Mouse (Mus musculus) erythroblast, embryonic 14.5 days (primary cell): ENCODE data around the gene Dnah7a. TPM values are rescaled to one million over a fixed set of nuclear protein-coding genes. Genes with fewer than 3 reads are reported as not detected.
"Not testable (repeated sequence)": the region's sequence is repeated elsewhere in the genome, so short reads cannot be mapped to it uniquely, and the experiment has no call there.

Experiments used
- H3K27me3 ChIP-seq: 2 replicates; pipeline ENCODE4 v1.6.1; 2012; ENCODE audit warnings: inconsistent platforms; ENCODE audit not compliant: control insufficient read depth
- H3K36me3 ChIP-seq: 2 replicates; pipeline ENCODE4 v1.6.1; 2012; ENCODE audit warnings: mild to moderate bottlenecking, inconsistent platforms; ENCODE audit not compliant: control insufficient read depth
- H3K4me1 ChIP-seq: 2 replicates; pipeline ENCODE4 v1.6.1; 2012; ENCODE audit warnings: inconsistent platforms; ENCODE audit not compliant: control insufficient read depth
- H3K4me3 ChIP-seq: replicated peaks from 2 replicates; pipeline ENCODE3; 2012; ENCODE audit warnings: moderate library complexity, mild to moderate bottlenecking, inconsistent platforms
- H3K9me3 ChIP-seq: 2 replicates; pipeline ENCODE4 v1.6.1; 2012; ENCODE audit warnings: low read length, inconsistent platforms, mixed read lengths; ENCODE audit not compliant: control insufficient read depth
- GATA1 ChIP-seq: IDR thresholded peaks from 2 replicates; pipeline ENCODE4 v1.6.1; 2012; ENCODE audit warnings: low read length, inconsistent platforms, mixed read lengths
- TAL1 ChIP-seq: IDR thresholded peaks from 3 replicates; pipeline ENCODE4 v1.6.1; 2012; ENCODE audit warnings: low read length, inconsistent platforms, mixed read lengths
- polyA plus RNA-seq: library from polyadenylated mRNA; stranded (reverse); fragments of >175 nt; gene quantifications from 2 replicates; pipeline ENCODE4 v1.2.3, GENCODE M21; 2012

Gene Dnah7a
- 0.01 TPM in 1 of 2 replicates, not detected in the other for polyA plus RNA-seq

DNA sequence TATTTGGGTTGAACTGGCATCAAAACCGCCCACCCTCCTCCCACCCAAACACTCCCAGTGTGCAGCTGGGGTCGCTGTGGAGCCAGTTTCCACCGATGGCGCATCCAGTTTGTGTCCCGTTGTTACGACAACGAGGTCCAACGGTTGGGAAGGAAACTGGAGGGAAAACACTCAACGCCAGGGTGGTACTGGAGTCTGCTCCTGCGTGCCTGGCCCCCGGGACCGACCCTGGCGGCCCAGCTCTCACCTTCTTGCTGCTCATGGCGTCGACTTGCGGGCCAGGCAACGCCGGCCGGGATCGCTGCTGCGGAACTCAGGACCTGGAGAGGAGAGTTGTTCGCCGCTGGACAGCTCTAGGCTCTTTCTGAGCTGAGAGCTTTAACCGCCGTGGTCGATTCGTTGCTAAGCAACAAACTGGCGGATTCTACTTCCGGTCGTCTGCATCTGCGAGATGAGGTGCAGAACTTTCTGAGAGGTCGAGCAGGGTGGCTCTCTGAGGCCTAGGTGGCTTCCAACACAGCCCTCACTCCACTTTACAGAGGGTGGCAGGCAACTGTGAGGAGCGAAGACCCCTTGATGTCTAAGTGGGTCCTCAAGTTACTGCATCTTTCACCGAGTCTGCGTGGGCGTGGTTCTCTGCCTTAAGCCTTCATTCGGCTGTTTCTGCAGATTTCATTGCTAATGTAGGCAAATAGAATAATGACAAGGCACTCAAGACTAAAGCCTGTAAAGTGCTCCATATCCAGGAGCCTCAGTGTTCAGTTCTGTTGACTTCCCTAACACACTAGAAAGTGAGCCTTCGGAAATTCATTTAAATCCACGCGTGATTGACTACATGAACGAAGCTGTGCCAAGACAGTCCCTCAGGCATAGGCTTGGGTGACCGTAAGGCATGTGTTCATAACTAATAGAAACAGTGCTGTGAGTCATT lies at the start of gene Dnah7a:
Gene Dnah7a, minus strand, starts transcription at position 354 of the 931 bp plus-strand sequence.
- Histone ChIP-seq H3K4me1 (peaks cover 2% of the 10 kb centered on the region; the same call in 1 of the 2 replicates), H3K9me3 (no peaks in the 10 kb centered on the region), H3K4me3 (no peak within 1 kb of the TSS), H3K36me3 (no peaks in the 10 kb centered on the region), H3K27me3 (peaks cover 2% of the 10 kb centered on the region)
- TF ChIP-seq TAL1, result no peak

DNA sequence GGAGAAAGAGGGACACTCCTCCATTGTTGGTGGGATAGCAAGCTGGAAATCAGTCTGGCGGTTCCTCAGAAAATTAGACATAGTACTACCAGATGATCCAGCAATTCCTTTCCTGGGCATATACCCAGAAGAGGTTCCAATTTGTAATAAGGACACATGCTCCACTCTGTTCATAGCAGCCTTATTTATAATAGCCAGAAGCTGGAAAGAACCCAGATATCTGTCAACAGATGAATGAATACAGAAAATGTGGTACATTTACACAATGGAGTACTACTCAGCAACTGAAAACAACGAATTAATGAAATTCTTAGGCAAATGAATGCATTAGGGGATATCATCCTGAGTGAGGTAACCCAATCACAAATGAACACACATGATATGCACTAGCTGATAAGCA lies 46.9 kb upstream of the Dnah7a start:
- H3K36me3 ChIP-seq, result peaks cover 23% of the 10 kb centered on the region
- H3K4me1 ChIP-seq, H3K4me3 ChIP-seq, H3K27me3 ChIP-seq, H3K9me3 ChIP-seq: not testable (repeated sequence)

DNA sequence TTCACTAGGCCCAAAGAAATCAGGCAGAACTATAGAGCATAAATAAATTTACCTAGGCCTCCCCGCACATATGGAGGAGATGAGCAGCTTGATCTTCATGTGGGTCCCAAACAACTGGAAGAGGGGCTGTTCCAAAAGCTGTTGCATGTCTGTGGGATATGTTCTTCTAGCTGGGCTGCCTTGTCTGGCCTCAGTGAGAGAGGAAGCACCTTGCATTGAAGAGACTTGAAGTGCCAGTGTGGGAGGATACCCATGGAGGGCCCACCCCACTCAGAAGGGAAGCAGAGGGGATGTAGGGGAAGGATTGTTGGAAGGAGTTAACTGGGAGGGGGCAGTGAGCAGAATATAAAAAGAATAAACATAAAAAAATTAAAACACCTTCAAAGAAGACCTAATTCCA lies 44.6 kb upstream of the Dnah7a start:
- Histone ChIP-seq H3K27me3 (no peaks in the 10 kb centered on the region), H3K4me1 (no peaks in the 10 kb centered on the region), H3K9me3 (no peaks in the 10 kb centered on the region), H3K4me3 (no peak overlapping the region), H3K36me3 (peaks cover 3% of the 10 kb centered on the region; the same call in 1 of the 2 replicates)
- no peak for TF ChIP-seq TAL1
- no peak for TF ChIP-seq GATA1

DNA sequence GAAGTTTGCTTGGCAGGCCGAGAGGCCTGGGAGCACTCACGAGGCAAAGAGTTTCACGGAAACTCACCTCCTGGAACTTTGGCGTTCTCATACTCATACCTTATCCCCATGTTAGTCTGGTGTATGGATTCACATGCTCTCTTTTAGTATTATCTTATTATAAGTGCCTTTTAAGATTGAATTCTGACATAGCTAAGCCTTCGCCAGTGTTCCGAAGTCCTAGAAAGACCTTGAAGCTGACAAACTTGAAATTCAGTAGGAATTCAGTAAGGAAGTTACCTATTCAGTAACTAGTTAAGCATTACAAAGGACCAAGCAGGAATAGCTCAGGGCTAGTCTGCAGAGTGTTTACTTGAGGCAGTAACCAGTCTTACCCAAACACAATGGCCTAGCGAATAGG lies 44.1 kb upstream of the Dnah7a start:
- H3K4me1 ChIP-seq, H3K4me3 ChIP-seq, H3K27me3 ChIP-seq, H3K36me3 ChIP-seq, H3K9me3 ChIP-seq: not testable (repeated sequence)

DNA sequence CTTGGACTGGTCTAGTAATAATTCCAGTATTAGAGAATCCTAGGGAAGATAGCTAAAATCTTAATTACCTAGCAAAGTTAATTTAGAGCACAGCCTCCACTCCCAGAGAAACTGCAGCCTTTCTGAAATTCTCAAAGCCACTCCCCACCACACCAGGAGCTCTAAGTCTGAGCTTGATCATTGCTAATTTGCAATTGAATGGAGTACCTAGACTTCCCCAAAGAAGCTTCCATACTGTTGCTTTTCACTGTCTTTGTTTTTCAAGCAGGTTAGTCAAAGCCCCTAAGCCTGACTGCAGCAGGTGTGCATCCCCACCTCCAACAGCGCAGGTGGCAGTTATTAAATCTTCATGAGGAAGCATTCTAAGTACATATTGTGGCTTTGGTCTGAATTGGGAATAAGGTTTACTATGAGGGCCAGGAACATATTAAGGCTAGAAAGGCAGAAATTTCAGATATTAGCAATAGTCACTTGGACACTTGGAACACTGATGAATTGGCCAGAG lies 43.3 kb upstream of the Dnah7a start:
- H3K4me3 ChIP-seq, H3K36me3 ChIP-seq, H3K4me1 ChIP-seq, H3K9me3 ChIP-seq, H3K27me3 ChIP-seq: not testable (repeated sequence)

DNA sequence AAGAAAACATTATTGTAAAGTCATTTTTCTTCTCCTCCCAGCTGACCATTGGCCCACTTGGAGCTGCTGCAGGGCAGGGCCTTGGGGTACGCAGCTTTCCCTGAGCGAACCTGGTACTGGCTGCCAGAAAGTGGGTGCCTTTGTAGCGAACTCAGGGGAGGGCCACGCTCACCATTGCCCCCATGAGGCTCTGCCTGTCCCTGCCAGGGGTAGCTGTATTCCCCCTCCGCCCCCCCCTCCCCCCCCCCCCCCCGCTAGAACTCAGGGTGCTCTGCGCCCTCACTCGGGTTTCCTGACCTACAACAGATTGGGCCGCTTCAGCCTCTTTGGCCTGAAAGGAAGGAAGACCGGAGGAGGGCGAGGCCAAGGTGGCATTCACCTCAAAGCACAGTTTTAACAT lies 42.0 kb upstream of the Dnah7a start:
- TF ChIP-seq TAL1 (no peak), GATA1 (no peak)

DNA sequence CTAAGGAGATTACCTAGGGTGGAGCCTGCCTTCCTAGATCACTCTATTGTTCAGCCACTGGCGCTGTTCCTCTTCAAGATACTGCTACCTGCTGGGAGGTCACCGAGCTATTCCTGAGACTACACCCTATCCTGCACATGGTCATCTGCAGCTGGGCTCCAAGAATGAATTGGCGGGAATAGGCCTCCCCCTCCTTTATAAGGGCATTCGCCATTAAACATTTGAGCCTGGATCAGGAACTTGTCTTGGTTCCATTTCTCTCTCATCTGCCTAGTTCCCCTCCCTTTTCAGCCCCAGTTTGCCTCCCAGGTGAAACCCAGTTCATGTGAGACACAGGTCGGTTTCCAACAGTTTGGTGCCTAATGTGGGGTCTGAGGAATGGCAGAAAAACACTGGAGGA lies 39.4 kb upstream of the Dnah7a start:
- H3K36me3 ChIP-seq, result no peaks in the 10 kb centered on the region
- H3K4me3 ChIP-seq, result no peak overlapping the region
- TF ChIP-seq TAL1, result no peak
- no peak for TF ChIP-seq GATA1
- no peaks in the 10 kb centered on the region for H3K9me3 ChIP-seq
- H3K4me1 ChIP-seq, result no peaks in the 10 kb centered on the region
- no peaks in the 10 kb centered on the region for H3K27me3 ChIP-seq

More for the DNA sequence above, 42.0 kb upstream of the Dnah7a start:
- no peaks in the 10 kb centered on the region for H3K4me1 ChIP-seq
- H3K9me3 ChIP-seq, result no peaks in the 10 kb centered on the region
- no peaks in the 10 kb centered on the region for H3K36me3 ChIP-seq
- no peak overlapping the region for H3K4me3 ChIP-seq
- H3K27me3 ChIP-seq, result no peaks in the 10 kb centered on the region

DNA sequence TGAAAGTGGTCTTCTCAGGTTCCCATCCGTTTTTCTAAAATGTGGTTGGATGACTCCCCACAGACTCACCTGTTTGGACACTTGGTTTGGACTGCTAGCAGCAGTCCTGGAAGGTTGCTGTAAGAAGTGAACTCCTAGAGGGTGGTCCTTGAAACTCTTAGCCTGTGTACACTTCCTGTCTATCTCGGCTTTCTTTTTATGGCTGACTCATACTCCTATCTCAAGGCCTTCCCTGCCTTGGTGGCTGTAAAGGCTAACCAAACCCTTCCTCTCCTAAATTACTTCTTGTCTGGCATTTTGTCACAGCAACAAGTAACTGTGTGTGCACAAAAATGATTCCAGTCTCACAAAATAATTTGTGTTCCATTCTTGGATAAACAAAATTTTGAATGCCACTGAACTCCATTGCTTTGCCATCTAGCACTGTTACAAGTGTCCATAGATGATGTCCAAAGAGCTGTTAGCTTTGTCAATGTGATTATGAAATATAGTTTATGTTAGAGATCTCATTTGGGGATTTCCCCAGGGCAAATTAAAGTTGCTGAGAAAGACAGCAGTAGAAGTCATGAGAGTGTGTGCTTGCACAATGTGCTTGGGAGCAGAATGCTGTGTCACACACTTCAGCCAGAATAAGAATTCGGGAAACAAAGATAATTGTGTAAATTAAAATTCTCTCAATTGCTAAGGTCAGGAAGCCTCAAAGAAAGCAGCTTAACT lies 35.3 kb upstream of the Dnah7a start:
- Histone ChIP-seq H3K4me3 (no peak overlapping the region), H3K27me3 (no peaks in the 10 kb centered on the region), H3K9me3 (no peaks in the 10 kb centered on the region), H3K36me3 (no peaks in the 10 kb centered on the region), H3K4me1 (no peaks in the 10 kb centered on the region)
- TF ChIP-seq TAL1 (no peak), GATA1 (no peak)

DNA sequence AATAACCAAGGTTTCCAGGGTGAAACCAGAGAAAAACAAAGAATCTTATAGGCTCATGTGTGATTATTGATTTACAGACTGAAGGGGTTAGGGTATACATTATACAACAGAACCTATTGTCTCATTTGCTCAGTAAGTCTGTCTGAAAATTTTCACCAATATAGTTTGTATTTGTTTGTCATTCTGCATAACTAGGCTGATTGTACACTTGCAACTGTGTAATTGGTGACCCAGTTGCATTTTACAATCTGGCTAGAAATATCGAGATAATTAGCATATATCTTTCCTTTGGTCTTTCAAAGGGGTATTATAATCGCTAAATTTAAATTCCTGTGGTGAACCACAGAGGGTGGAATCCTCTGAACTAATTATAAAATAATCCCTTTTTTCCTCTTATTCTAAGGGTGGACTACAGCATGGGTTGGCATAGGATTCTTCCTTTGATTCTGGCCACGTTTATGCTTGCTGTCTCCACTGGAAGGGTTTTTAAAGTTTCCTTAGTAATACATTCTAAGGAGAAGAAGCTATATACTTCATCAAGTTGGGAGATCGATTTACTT lies 34.3 kb upstream of the Dnah7a start:
- Histone ChIP-seq H3K4me1 (no peaks in the 10 kb centered on the region), H3K4me3 (no peak overlapping the region), H3K27me3 (no peaks in the 10 kb centered on the region), H3K36me3 (no peaks in the 10 kb centered on the region), H3K9me3 (no peaks in the 10 kb centered on the region)
- TF ChIP-seq GATA1 (no peak), TAL1 (no peak)

DNA sequence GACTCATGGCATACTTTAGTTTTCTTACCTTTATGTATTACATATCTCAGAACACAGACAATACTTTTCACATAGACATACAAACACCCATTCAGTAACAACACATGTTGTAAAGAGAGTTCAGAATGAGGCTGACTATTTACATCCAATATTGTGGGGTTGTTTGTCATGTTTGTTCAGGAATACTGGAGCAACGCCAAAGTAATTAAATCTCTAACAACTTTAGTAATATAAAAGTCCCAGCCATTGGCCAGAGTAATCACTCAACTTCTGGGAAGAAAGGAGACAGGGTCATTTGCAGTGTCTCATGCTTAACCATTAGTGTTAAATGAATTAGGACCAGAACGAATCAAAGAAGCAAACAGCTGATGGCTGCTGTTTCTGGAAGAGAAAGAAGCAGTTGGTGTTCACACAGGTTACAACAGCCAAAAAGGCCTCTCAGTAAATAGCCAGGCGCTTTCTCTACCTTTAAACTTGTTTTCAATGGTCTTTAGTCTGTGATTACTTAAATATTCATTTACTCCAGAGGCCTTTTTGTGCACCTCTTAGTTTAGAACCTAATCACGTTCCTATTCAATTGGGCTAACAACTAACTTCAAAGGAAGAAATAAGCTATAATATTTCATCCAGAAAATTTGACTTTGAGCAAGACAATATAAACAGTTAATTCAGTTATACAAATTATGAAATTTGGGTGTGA lies 33.6 kb upstream of the Dnah7a start:
- H3K27me3 ChIP-seq, H3K4me3 ChIP-seq, H3K4me1 ChIP-seq, H3K36me3 ChIP-seq, H3K9me3 ChIP-seq: not testable (repeated sequence)
